Mouse (Mus musculus): Measurements from ENCODE around the gene Rasgef1b. TPM values are rescaled to one million over a fixed set of nuclear protein-coding genes. Genes with fewer than 3 reads are reported as not detected.
A peak's percentile ranks its signal among the peaks of the same experiment; 100 is the strongest.

The Rasgef1b gene
- polyA plus RNA-seq, 1 experiment from 2014 or later = 7.3 TPM

- no peaks in the 10 kb centered on the region for H3K27me3 ChIP-seq (replicated peaks; ENCODE audit: control insufficient read depth, insufficient read depth, low read length)
- H3K4me1 ChIP-seq (ENCODE audit: control insufficient read depth, insufficient read depth, low read length) = peaks cover 13% of the 10 kb centered on the region
- H3K27ac ChIP-seq (ENCODE audit: low read length) = no peak overlapping the region
- WGBS = 89% methylated on average over 6 of the region's 6 CpGs
- H3K4me3 ChIP-seq (ENCODE audit: low read length) = no peak overlapping the region
- H3K9me3 ChIP-seq (ENCODE audit: control insufficient read depth, low read length) = no peaks in the 10 kb centered on the region
- no peak overlapping the region for H3K9ac ChIP-seq (ENCODE audit: low read depth, low read length)
- H3K4me2 ChIP-seq (ENCODE audit: low read depth, low read length) = no peak overlapping the region
- ATAC-seq = no peak
- no peaks in the 10 kb centered on the region for H3K36me3 ChIP-seq (ENCODE audit: control insufficient read depth, insufficient read depth, low read length)
Observed at GRCm38 (mm10) chr5:99482524-99482923, 246.3 kb downstream of the Rasgef1b start.

- 87% methylated on average over 7 of the region's 7 CpGs for WGBS
- H3K4me2 ChIP-seq (ENCODE audit: low read depth, low read length) = no peak overlapping the region
- H3K4me1 ChIP-seq (ENCODE audit: control insufficient read depth, insufficient read depth, low read length) = peaks cover 13% of the 10 kb centered on the region
- H3K36me3 ChIP-seq (ENCODE audit: control insufficient read depth, insufficient read depth, low read length) = no peaks in the 10 kb centered on the region
- no peak overlapping the region for H3K27ac ChIP-seq (ENCODE audit: low read length)
- H3K9ac ChIP-seq (ENCODE audit: low read depth, low read length) = no peak overlapping the region
- H3K9me3 ChIP-seq (ENCODE audit: control insufficient read depth, low read length) = no peaks in the 10 kb centered on the region
- no peaks in the 10 kb centered on the region for H3K27me3 ChIP-seq (replicated peaks; ENCODE audit: control insufficient read depth, insufficient read depth, low read length)
- no peak for ATAC-seq
- no peak overlapping the region for H3K4me3 ChIP-seq (ENCODE audit: low read length)
Observed at GRCm38 (mm10) chr5:99482016-99482415, 246.8 kb downstream of the Rasgef1b start.

- Histone ChIP-seq H3K4me3 (ENCODE audit: low read length) (no peak overlapping the region), H3K9ac (ENCODE audit: low read depth, low read length) (no peak overlapping the region), H3K4me2 (ENCODE audit: low read depth, low read length) (no peak overlapping the region), H3K27ac (ENCODE audit: low read length) (no peak overlapping the region), H3K36me3 (ENCODE audit: control insufficient read depth, insufficient read depth, low read length) (no peaks in the 10 kb centered on the region), H3K27me3 (replicated peaks; ENCODE audit: control insufficient read depth, insufficient read depth, low read length) (no peaks in the 10 kb centered on the region), H3K4me1 (ENCODE audit: control insufficient read depth, insufficient read depth, low read length) (peaks cover 13% of the 10 kb centered on the region), H3K9me3 (ENCODE audit: control insufficient read depth, low read length) (no peaks in the 10 kb centered on the region)
- 66% methylated on average over 6 of the region's 6 CpGs for WGBS
- no peak for ATAC-seq
Observed at GRCm38 (mm10) chr5:99480078-99481031, 248.5 kb downstream of the Rasgef1b start.

- Histone ChIP-seq H3K27ac (ENCODE audit: low read length) (peak overlapping the region; percentile 16), H3K36me3 (ENCODE audit: control insufficient read depth, insufficient read depth, low read length) (no peaks in the 10 kb centered on the region), H3K9ac (ENCODE audit: low read depth, low read length) (peak overlapping the region; percentile 54), H3K4me2 (ENCODE audit: low read depth, low read length) (peak overlapping the region; percentile 46), H3K27me3 (replicated peaks; ENCODE audit: control insufficient read depth, insufficient read depth, low read length) (no peaks in the 10 kb centered on the region), H3K9me3 (ENCODE audit: control insufficient read depth, low read length) (no peaks in the 10 kb centered on the region), H3K4me3 (ENCODE audit: low read length) (peak overlapping the region; percentile 7; the same call in 1 of the 2 replicates), H3K4me1 (ENCODE audit: control insufficient read depth, insufficient read depth, low read length) (peaks cover 13% of the 10 kb centered on the region)
- WGBS = 2% methylated on average over 20 of the region's 20 CpGs
- ATAC-seq = peak; percentile 83
Observed at GRCm38 (mm10) chr5:99479263-99480077, 249.4 kb downstream of the Rasgef1b start.

- Histone ChIP-seq H3K4me2 (ENCODE audit: low read depth, low read length) (no peak overlapping the region), H3K4me3 (ENCODE audit: low read length) (no peak overlapping the region), H3K4me1 (ENCODE audit: control insufficient read depth, insufficient read depth, low read length) (peaks cover 13% of the 10 kb centered on the region), H3K9ac (ENCODE audit: low read depth, low read length) (no peak overlapping the region), H3K9me3 (ENCODE audit: control insufficient read depth, low read length) (no peaks in the 10 kb centered on the region), H3K27me3 (replicated peaks; ENCODE audit: control insufficient read depth, insufficient read depth, low read length) (no peaks in the 10 kb centered on the region), H3K27ac (ENCODE audit: low read length) (no peak overlapping the region), H3K36me3 (ENCODE audit: control insufficient read depth, insufficient read depth, low read length) (no peaks in the 10 kb centered on the region)
- ATAC-seq = peak; percentile 32; the same call in 1 of the 2 replicates
- WGBS = 49% methylated on average over 4 of the region's 4 CpGs
Observed at GRCm38 (mm10) chr5:99478716-99479115, 250.1 kb downstream of the Rasgef1b start.

- Histone ChIP-seq H3K4me3 (ENCODE audit: low read length) (no peak overlapping the region), H3K9ac (ENCODE audit: low read depth, low read length) (no peak overlapping the region), H3K36me3 (ENCODE audit: control insufficient read depth, insufficient read depth, low read length) (no peaks in the 10 kb centered on the region), H3K9me3 (ENCODE audit: control insufficient read depth, low read length) (no peaks in the 10 kb centered on the region), H3K4me1 (ENCODE audit: control insufficient read depth, insufficient read depth, low read length) (peaks cover 13% of the 10 kb centered on the region), H3K4me2 (ENCODE audit: low read depth, low read length) (no peak overlapping the region), H3K27me3 (replicated peaks; ENCODE audit: control insufficient read depth, insufficient read depth, low read length) (no peaks in the 10 kb centered on the region), H3K27ac (ENCODE audit: low read length) (no peak overlapping the region)
- no peak for ATAC-seq
- WGBS = 90% methylated on average over 9 of the region's 9 CpGs
Observed at GRCm38 (mm10) chr5:99477420-99477815, 251.4 kb downstream of the Rasgef1b start.

- no peaks in the 10 kb centered on the region for H3K36me3 ChIP-seq (ENCODE audit: control insufficient read depth, insufficient read depth, low read length)
- no peak overlapping the region for H3K4me3 ChIP-seq (ENCODE audit: low read length)
- 78% methylated on average over 6 of the region's 6 CpGs for whole genome bisulfite sequencing
Observed at GRCm38 (mm10) chr5:99476640-99477419, 252.0 kb downstream of the Rasgef1b start.

GRCm38 (mm10) chr5:99472607-99473335 is 256.1 kb downstream of the Rasgef1b start:
- WGBS = 71% methylated on average over 5 of the region's 5 CpGs
- H3K27me3 ChIP-seq (replicated peaks; ENCODE audit: control insufficient read depth, insufficient read depth, low read length) = no peaks in the 10 kb centered on the region
- no peaks in the 10 kb centered on the region for H3K9me3 ChIP-seq (ENCODE audit: control insufficient read depth, low read length)
- no peak overlapping the region for H3K9ac ChIP-seq (ENCODE audit: low read depth, low read length)
- no peaks in the 10 kb centered on the region for H3K36me3 ChIP-seq (ENCODE audit: control insufficient read depth, insufficient read depth, low read length)
- no peak overlapping the region for H3K4me2 ChIP-seq (ENCODE audit: low read depth, low read length)
- H3K27ac ChIP-seq (ENCODE audit: low read length) = no peak overlapping the region
- no peak overlapping the region for H3K4me3 ChIP-seq (ENCODE audit: low read length)
- H3K4me1 ChIP-seq (ENCODE audit: control insufficient read depth, insufficient read depth, low read length) = no peaks in the 10 kb centered on the region
- ATAC-seq = no peak

More at GRCm38 (mm10) chr5:99476640-99477419, 252.0 kb downstream of the Rasgef1b start:
- no peak for ATAC-seq
- Histone ChIP-seq H3K9me3 (ENCODE audit: control insufficient read depth, low read length) (no peaks in the 10 kb centered on the region), H3K4me2 (ENCODE audit: low read depth, low read length) (no peak overlapping the region), H3K9ac (ENCODE audit: low read depth, low read length) (no peak overlapping the region), H3K4me1 (ENCODE audit: control insufficient read depth, insufficient read depth, low read length) (peaks cover 13% of the 10 kb centered on the region), H3K27me3 (replicated peaks; ENCODE audit: control insufficient read depth, insufficient read depth, low read length) (no peaks in the 10 kb centered on the region), H3K27ac (ENCODE audit: low read length) (no peak overlapping the region)
